Mouse (Mus musculus) heart, embryonic 12.5 days (tissue): ENCODE measurements around the gene Kncn. TPM values are rescaled to one million over a fixed set of nuclear protein-coding genes. Genes with fewer than 3 reads are reported as not detected.

Experiments
- ATAC-seq: fragments of 200-750 bp; cut with Nextera tagmentation; 2 replicates; pipeline ENCODE4 v1.8.0; 2017; ENCODE audit warnings: moderate TSS enrichment, moderate library complexity; ENCODE audit not compliant: insufficient number of reproducible peaks, low FRiP score
- H3K27ac ChIP-seq: fragments of 300-500 bp; sonication (generic); 2 replicates; pipeline ENCODE4 v1.5.1; 2016; ENCODE audit warnings: mild to moderate bottlenecking, moderate library complexity; ENCODE audit not compliant: poor library complexity, severe bottlenecking
- H3K27me3 ChIP-seq: fragments of 300-500 bp; sonication (generic); replicated peaks from 2 replicates; pipeline ENCODE4 v1.6.1; 2016; ENCODE audit warnings: mild to moderate bottlenecking, moderate library complexity
- H3K36me3 ChIP-seq: fragments of 300-500 bp; sonication (generic); 2 replicates; pipeline ENCODE4 v1.6.1; 2016; ENCODE audit warnings: mild to moderate bottlenecking, moderate library complexity
- H3K4me1 ChIP-seq: fragments of 300-500 bp; sonication (generic); replicated peaks from 2 replicates; pipeline ENCODE4 v1.6.1; 2016; ENCODE audit warnings: mild to moderate bottlenecking
- H3K4me2 ChIP-seq: fragments of 300-500 bp; sonication (generic); 2 replicates; pipeline ENCODE4 v1.6.1; 2016; ENCODE audit warnings: mild to moderate bottlenecking, moderate library complexity
- H3K4me3 ChIP-seq: fragments of 300-500 bp; sonication (generic); 2 replicates; pipeline ENCODE4 v1.5.1; 2016; ENCODE audit warnings: mild to moderate bottlenecking
- H3K9ac ChIP-seq: fragments of 300-500 bp; sonication (generic); 2 replicates; pipeline ENCODE4 v1.6.1; 2016; ENCODE audit warnings: mild to moderate bottlenecking, moderate library complexity
- H3K9me3 ChIP-seq: fragments of 300-500 bp; sonication (generic); replicated peaks from 2 replicates; pipeline ENCODE4 v1.6.1; 2016; ENCODE audit warnings: mild to moderate bottlenecking, moderate library complexity
- WGBS: fragments of 180-500 bp; shearing (Covaris S2); methylation state at CpG from one replicate; pipeline ENCODE4 v1.1.7; 2016; 5-methylcytosine and 5-hydroxymethylcytosine counted together
- polyA plus RNA-seq: library from polyadenylated mRNA; unstranded; fragments of >200 nt; fragmentation: Nextera tagmentation; extraction: Ambion mirVana; gene quantifications from 2 replicates; pipeline ENCODE4 v1.2.1, GENCODE M21; 2016

Kncn gene
- polyA plus RNA-seq, 1 experiment from 2014 or later: not detected

DNA sequence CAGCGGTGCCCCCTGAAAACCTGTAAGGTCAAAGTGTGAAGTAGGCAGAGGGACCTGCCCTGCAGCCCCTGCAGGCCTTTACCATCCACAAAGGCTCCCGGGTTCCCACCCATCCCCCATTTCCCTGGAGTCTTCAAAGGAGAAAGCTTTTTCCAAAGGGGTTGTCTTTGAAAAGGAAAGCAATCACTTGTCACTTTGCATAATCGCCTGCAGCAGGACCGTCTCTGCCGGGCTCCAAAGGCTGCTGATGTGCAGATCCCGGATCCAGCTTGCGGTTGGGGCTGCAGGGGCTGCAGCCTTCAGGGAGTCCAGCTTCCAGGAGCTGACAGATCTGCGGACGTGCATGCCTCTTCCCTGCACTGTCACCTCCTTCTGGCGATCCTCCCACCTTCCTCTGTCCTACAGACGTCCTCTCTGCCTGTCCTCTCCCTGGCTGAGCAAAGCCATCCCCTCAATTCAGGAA is 6.0 kb upstream of the Kncn start:
- H3K36me3 ChIP-seq: peaks cover 30% of the 10 kb centered on the region
- H3K4me2 ChIP-seq: peak overlapping the region; percentile 55
- H3K4me1 ChIP-seq: peaks cover 11% of the 10 kb centered on the region
- peaks cover 17% of the 10 kb centered on the region; the same call in 1 of the 2 replicates for H3K27me3 ChIP-seq
- ATAC-seq: peak; percentile 53; the same call in 1 of the 2 replicates
- no peak overlapping the region for H3K9ac ChIP-seq
- H3K9me3 ChIP-seq: no peaks in the 10 kb centered on the region
- no peak overlapping the region for H3K4me3 ChIP-seq
- WGBS: 6% methylated on average over 11 of the region's 11 CpGs
- no peak overlapping the region for H3K27ac ChIP-seq

DNA sequence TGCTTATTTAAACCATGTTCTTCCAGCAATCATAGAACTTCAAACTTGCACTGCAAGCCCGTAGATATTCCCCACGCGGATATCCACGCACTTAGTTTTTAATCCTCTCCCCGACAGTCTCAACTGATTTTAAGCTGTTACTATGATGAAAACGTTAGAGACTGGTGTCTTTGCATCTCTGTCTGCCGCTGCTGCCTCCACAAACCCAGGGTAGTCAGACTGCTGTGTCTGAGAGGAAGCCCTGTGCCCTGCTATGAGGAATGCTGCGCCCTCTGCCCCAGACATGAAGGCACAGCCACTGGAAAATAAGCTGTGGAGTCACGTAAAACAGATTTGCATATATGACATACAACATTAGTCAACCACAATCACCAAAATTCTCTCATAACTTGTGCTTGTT is 5.4 kb upstream of the Kncn start:
- H3K9me3 ChIP-seq: no peaks in the 10 kb centered on the region
- 48% methylated on average over 9 of the region's 9 CpGs for WGBS
- H3K4me3 ChIP-seq: no peak overlapping the region
- H3K4me1 ChIP-seq: peaks cover 11% of the 10 kb centered on the region
- no peak overlapping the region for H3K9ac ChIP-seq
- peak overlapping the region; percentile 55; the same call in 1 of the 2 replicates for H3K4me2 ChIP-seq
- H3K27ac ChIP-seq: no peak overlapping the region
- peaks cover 23% of the 10 kb centered on the region; the same call in 1 of the 2 replicates for H3K27me3 ChIP-seq
- peaks cover 26% of the 10 kb centered on the region for H3K36me3 ChIP-seq
- ATAC-seq: no peak

DNA sequence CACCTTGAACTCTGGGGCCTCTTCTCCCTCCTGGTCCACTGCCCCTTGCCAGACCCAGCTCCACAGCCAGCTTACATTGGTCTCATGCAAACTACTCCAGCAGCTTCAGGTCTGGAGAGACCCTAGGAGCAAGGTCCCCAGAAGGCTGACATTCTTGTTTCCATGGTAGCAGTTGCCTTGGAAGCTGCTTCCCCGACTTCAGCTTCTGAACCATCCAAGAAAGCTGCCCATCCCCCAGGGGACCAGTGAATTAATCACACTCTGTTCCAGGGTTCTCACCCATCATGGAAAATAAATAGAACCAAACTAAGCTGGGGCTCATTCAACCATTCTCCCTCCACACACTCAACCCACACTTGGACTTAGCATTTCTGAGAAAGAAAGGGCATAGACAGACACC is 3.0 kb upstream of the Kncn start:
- no peak overlapping the region for H3K4me2 ChIP-seq

DNA sequence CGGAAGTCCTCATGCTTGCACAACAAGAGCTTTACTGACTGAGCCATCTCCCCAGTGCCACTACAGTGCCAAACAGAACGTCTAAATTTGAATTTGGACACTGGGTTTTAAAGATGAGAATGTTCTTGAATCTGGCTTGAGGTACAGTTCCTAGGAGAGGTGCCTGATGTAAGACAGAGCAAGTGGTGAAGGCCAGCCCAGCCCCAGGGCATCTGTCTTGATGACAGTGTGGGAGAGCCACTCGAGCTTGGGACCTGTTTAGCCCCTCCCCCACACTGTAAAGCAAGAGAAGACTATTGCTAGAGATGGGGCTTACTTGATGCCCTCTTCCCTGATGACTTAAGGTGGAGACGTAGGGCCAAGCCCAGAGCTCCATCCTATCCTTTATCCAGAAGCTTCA is 2.0 kb upstream of the Kncn start:
- no peak overlapping the region for H3K4me3 ChIP-seq
- peaks cover 49% of the 10 kb centered on the region for H3K27me3 ChIP-seq
- H3K4me2 ChIP-seq: no peak overlapping the region
- no peaks in the 10 kb centered on the region for H3K36me3 ChIP-seq
- ATAC-seq: no peak
- H3K9me3 ChIP-seq: no peaks in the 10 kb centered on the region
- H3K9ac ChIP-seq: no peak overlapping the region
- 58% methylated on average over 4 of the region's 4 CpGs for WGBS
- H3K27ac ChIP-seq: no peak overlapping the region
- peaks cover 11% of the 10 kb centered on the region for H3K4me1 ChIP-seq

More for the DNA sequence above, 3.0 kb upstream of the Kncn start:
- Histone ChIP-seq H3K36me3 (peaks cover 4% of the 10 kb centered on the region; the same call in 1 of the 2 replicates), H3K4me1 (peaks cover 11% of the 10 kb centered on the region), H3K27me3 (peaks cover 43% of the 10 kb centered on the region), H3K9me3 (no peaks in the 10 kb centered on the region), H3K4me3 (no peak overlapping the region), H3K27ac (no peak overlapping the region), H3K9ac (no peak overlapping the region)
- WGBS: 44% methylated on average over 1 of the region's 1 CpGs
- ATAC-seq: no peak

DNA sequence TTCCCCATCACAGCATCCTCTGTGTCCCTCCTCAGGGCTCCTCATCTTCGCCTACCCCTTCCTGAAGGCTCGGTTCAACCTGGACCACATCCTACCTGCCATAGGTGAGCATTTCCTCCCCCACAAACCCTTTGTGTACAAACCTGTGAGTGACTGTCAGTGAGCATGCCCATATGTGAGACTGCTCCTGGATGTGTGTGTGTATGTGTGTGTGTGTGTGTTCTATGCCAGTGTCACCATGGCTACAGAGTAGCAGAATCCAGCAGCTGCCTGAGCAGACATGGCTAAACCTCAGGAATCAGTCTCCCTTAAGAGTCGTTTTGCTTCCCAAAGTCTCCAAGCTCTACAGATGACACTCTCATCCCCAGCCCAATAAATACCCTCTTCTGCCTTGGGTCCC is 1.6 kb downstream of the Kncn start:
- Histone ChIP-seq H3K9me3 (no peaks in the 10 kb centered on the region), H3K27ac (no peak overlapping the region), H3K36me3 (no peaks in the 10 kb centered on the region), H3K4me2 (no peak overlapping the region), H3K9ac (no peak overlapping the region), H3K4me1 (peaks cover 9% of the 10 kb centered on the region; the same call in 1 of the 2 replicates), H3K27me3 (peaks cover 78% of the 10 kb centered on the region), H3K4me3 (no peak overlapping the region)
- WGBS: 71% methylated on average over 3 of the region's 3 CpGs
- ATAC-seq: no peak

DNA sequence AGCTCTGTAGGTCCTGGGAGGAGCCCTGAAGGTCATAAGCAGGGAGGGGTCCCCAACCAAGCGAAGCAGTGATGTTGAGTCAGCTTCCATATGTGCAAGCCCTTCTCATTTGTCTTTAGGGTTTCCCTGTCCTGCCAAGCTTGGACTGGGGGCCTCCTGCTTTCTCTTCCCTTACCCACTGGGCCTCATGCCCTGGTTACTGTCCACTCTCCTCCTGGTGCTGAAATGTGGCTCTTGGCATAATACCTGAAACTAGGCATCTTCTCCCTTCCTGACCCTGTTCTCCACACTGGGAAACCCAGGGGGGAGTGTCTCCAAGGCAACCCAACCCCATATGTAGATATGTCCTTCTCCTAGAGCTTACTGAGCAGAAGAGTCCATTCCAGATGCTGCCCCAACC is 2.7 kb downstream of the Kncn start:
- H3K4me3 ChIP-seq: no peak overlapping the region
- no peaks in the 10 kb centered on the region for H3K9me3 ChIP-seq
- no peak overlapping the region for H3K27ac ChIP-seq
- H3K36me3 ChIP-seq: no peaks in the 10 kb centered on the region
- ATAC-seq: no peak
- H3K4me2 ChIP-seq: no peak overlapping the region
- WGBS: 50% methylated on average over 1 of the region's 1 CpGs
- H3K27me3 ChIP-seq: peaks cover 79% of the 10 kb centered on the region
- H3K9ac ChIP-seq: no peak overlapping the region
- peaks cover 10% of the 10 kb centered on the region; the same call in 1 of the 2 replicates for H3K4me1 ChIP-seq

DNA sequence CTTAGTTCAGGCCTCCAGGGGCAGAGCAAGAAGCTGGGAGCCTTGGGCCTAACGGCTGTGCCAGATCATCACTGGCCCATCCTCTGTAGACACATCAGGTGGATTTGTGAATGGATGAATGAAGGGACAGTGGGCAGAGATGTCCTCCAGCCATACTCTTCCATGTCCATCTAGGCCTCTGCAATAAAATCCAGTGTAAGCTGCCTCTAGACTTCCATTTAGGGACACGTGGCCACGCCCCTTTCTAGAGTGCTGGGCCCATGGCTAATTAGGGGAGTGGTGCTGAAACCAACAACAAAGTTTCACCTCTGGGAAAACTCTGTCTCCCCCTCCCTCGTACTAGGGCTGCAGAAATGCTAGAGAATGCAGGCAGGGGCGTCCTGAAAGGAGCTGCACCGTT is 5.9 kb downstream of the Kncn start:
- 11% methylated on average over 6 of the region's 6 CpGs for WGBS
- ATAC-seq: no peak
- Histone ChIP-seq H3K27me3 (peaks cover 82% of the 10 kb centered on the region), H3K9ac (no peak overlapping the region; the same call in 1 of the 2 replicates), H3K4me3 (peak overlapping the region; percentile 21), H3K27ac (no peak overlapping the region), H3K4me1 (peaks cover 10% of the 10 kb centered on the region; the same call in 1 of the 2 replicates), H3K4me2 (peak overlapping the region; percentile 63), H3K9me3 (no peaks in the 10 kb centered on the region), H3K36me3 (no peaks in the 10 kb centered on the region)

DNA sequence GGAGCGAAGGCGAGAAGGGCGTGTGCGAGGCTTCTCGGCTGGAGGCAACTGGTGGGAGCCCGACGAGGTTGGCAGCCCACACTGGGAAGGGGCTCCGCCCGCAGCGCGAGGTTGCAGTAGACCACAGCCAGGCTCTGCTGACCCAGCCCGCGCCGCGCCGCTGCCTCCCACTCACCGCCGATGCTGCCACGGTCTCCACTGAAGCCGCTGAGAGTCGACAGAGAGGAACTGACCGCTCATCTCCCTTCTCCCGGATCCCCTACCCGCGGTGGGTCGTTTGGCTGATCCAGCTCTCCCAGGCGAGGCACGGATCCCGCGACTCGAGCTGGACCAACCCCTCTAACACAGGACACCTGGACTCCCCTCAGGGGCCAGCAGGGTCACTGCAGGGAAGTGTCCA is 6.4 kb downstream of the Kncn start, which contains the start of gene 6430628N08Rik:
Gene 6430628N08Rik (plus strand): TSS at position 113 of the 400 bp plus-strand sequence.
- ATAC-seq: no peak
- WGBS: under 1% methylated on average over 31 of the region's 31 CpGs
- Histone ChIP-seq H3K9ac (no peak within 1 kb of the TSS; the same call in 1 of the 2 replicates), H3K27ac (no peak within 1 kb of the TSS), H3K4me2 (peak within 1 kb of the TSS; percentile 63), H3K36me3 (no peaks in the 10 kb centered on the region), H3K27me3 (peaks cover 82% of the 10 kb centered on the region), H3K9me3 (no peaks in the 10 kb centered on the region), H3K4me3 (peak within 1 kb of the TSS; percentile 21), H3K4me1 (peaks cover 10% of the 10 kb centered on the region; the same call in 1 of the 2 replicates)

DNA sequence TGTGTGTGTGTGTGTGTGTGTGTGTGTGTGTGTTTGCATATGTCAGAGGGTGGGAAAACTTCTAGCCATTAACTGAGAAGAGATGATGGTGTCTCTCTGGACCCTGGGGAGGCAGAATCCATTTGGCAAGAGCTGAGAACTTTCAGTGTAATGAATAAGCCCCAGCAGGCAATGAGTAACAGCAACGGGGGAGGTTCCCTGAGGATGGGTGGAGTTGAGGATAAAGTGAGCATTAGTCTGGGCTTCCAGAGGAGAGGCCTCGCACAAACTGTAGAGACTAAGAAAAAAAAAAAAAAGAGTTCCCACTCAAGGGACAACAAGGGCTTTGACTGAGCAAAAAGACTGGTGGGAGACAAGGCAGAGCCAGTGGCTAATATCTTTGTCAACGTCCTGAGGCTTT is 10.1 kb downstream of the Kncn start:
- Histone ChIP-seq H3K36me3 (no peaks in the 10 kb centered on the region), H3K4me3 (no peak overlapping the region), H3K4me2 (no peak overlapping the region), H3K27me3 (peaks cover 89% of the 10 kb centered on the region), H3K27ac (no peak overlapping the region), H3K4me1 (peaks cover 18% of the 10 kb centered on the region), H3K9me3 (no peaks in the 10 kb centered on the region), H3K9ac (no peak overlapping the region)
- 26% methylated on average over 3 of the region's 3 CpGs for WGBS
- ATAC-seq: no peak

DNA sequence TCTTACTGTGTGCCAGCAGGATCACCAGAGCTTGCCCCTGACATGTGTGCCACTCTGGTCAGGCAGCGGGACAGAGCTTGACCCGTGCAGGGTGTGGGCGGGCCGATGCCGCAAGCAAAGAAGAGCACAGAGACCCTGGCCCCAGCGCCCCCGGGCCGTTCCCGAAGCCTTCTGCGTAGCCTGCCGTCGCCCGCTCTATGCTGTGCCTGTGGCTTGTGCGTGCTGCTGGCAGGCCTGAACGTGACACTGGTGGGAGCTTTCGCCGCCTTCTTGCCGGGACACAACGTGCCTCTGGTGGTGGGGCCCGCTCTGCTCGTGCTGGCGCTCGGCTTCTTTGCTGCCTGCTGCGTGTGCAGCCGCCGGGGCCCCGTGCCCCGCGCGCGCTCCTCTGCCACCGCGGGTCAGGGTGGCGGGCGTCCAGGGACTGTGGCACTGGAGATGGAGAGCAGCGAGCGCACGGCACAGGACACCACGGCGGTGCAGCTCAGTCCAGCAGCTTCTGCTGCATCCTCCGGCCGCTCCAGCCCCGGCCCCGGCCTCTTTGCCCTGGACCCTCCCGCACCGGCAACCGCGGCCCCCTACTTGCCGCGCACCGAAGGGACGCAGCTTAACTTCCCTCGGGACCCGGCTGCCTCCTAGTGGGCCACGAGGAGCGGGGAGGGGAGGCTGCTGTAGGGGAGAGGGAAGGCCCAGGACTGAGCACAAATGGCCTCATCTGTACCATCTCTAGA is 13.9 kb downstream of the Kncn start:
- peak overlapping the region; percentile 55 for H3K9ac ChIP-seq
- WGBS: under 1% methylated on average over 56 of the region's 56 CpGs
- H3K4me3 ChIP-seq: peak overlapping the region; percentile 50
- peaks cover 88% of the 10 kb centered on the region for H3K27me3 ChIP-seq
- H3K4me1 ChIP-seq: peaks cover 8% of the 10 kb centered on the region
- ATAC-seq: peak; percentile 46; the same call in 1 of the 2 replicates
- H3K9me3 ChIP-seq: no peaks in the 10 kb centered on the region
- H3K36me3 ChIP-seq: no peaks in the 10 kb centered on the region
- no peak overlapping the region for H3K27ac ChIP-seq
- H3K4me2 ChIP-seq: peak overlapping the region; percentile 91

DNA sequence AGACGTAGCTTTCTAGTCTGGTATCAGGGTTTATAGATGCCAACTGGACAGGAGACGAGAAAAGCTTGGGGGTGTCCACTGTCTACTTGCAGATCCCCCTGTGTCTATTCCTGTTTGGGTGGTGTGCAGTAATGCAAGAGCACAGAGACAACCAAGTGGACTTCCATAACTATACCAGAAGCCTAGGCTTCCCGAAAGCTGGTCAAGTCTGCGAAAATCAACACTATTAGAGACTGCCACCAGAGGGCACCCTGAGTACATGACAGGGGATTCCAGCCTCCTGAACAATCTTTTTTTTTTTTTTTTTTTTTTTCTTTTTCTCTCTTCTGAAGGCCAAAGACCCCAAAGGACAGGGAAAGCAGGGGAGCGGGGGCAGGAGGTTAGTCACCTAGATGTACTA is 18.6 kb downstream of the Kncn start:
- WGBS: 17% methylated on average over 5 of the region's 5 CpGs
- peaks cover 6% of the 10 kb centered on the region for H3K4me1 ChIP-seq
- peaks cover 96% of the 10 kb centered on the region for H3K27me3 ChIP-seq
- H3K36me3 ChIP-seq: no peaks in the 10 kb centered on the region
- no peaks in the 10 kb centered on the region for H3K9me3 ChIP-seq
- no peak overlapping the region for H3K27ac ChIP-seq
- H3K4me2 ChIP-seq: no peak overlapping the region
- ATAC-seq: no peak
- no peak overlapping the region for H3K9ac ChIP-seq
- H3K4me3 ChIP-seq: no peak overlapping the region
